Mouse (Mus musculus) lung, adult 18-20 months (tissue): ENCODE measurements around the gene Nudt9.

Experiments used
- DNase-seq, 2 experiments: peaks; one replicate each; pipeline ENCODE4 v3.0.0; 2022; ENCODE audit warnings: mixed read lengths in 2 of 2

Gene Nudt9

DNA sequence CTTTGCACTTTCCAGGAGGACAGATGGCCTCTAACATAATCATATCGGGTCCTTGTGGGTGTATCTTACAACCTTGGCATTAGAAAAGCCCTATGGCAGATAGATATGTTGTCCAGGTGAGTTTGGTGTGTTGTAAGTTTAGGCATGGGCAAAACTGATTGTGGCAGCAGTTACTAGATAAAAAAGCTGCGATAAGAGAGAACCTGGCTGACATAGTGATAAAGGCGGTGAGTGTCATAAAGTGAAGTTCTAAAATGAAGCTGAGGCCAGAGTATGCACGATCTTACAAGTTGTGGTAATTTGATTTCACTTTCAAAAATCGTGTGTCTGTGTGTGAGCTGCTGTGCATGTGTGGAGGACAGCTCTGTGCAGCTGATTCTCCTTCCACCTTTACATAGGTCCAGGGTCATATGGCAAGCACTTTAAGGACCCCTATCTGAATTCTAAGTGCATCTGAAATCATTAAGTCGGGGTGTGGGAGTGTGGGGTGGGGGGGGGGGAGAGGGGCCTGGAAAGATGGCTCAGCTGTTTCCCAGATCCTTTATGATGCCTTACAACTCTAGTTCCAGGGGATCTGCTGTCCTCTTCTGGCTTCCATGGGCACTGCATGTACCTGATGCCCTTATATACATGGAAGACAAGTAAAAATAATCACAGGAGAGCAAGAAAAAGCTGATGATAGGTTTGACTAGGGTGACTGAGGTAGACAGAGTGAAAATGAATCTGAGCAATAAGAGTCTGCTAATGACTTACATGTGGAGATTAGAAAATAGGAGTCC is 6.8 kb upstream of the Nudt9 start:
- peak; percentile 58 to 68 for DNase-seq

DNA sequence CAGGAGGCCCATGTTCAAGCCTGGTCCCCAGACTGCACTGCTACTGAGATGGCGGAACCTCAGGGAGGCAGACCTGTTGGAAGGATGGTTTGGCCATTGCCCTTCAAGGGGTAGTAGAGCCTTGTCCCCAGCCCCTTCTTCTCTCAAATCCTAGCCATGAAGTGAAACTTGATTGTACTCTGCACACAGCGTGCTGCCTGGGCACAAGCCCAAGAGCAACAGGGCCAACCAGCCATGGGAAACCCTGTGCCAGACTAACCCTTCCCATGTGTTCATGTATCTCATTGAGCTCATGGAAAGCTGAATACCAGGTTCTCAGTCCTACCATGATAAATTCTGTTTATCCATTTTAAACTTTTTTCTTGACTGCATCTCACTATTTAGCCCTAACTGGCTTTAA is 3.2 kb upstream of the Nudt9 start:
- no peak for DNase-seq

DNA sequence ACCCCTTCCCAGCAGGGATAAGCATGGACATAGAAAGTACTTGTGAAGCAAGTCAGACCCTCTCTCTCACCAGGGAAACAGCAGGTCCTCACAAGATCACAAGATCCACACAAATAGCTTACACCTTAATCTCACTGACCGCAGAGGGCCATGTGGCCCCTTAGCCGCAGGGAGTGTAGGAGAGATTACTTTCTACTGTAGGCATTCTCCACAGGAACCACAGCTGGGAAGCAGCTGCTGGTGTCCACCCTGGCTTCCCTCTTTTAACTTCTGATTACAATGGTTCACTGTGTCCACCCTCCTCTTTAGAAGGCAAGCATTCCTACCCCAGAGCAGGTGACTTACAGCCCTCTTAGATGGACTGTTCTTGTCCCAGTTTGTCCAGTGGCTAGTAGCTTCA is 2.4 kb upstream of the Nudt9 start:
- no peak for DNase-seq

DNA sequence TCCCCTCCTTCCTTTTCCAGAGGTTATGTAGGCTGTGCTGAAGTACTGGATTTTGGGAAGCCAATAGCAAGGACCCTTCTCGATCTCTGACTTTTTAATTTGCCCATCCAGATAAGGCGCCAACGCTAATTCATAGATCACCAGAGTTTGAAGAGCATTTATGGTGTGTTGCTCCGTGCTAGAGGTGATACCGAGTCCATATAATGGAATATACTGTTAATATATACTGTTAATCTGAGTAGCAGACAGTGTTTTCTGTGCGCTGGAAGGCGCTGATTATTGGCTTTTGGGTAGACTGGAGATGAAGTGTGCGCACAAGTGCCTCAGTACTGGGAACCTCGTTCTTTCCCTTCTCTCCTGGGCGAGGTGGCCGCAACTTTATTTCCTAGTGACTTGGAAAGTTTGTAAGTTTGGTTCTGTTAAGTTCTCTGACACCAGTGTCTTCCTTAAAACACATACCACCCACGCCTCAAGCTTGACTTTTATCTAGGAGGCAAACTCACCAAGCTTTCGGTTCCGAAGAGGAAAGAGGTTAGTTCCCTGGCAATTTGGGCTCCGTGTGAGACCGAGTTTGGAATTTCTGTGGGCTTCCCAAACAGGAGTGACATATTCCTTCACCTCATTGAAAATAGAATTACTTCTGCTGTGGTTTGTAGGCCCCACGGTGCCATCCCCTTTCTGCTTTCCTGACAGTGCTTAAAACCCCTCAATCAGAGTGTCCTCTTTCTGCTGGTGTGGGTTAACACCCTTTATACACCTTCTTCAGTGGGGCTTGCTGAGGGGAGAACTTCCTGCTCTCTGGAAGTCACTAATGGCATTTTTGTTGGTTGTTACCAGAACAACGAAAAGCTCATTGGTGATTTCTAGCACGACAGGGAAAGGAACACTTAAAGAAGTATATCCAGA is 1.3 kb downstream of the Nudt9 start:
- DNase-seq = peak in 1 of 2 experiments; percentile 30

DNA sequence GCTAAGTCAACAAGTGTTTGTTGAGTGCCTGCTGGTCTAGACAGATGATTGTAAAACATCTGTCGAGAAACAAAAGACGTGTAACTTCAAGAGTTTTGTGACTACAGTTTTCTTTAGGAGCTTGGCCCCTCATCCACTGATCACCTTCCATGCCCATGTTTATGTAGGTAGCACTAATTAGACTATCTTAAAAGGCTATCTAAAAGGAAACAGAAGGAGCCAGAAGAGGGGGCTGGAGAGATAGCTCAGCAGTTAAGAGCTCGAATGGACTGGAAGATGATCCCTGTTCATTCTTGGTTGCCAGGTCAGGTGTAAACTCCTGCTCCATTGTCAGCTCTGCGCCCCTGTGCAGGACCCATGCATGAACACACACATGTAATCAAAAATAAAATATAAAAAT is 2.0 kb downstream of the Nudt9 start:
- DNase-seq = no peak

DNA sequence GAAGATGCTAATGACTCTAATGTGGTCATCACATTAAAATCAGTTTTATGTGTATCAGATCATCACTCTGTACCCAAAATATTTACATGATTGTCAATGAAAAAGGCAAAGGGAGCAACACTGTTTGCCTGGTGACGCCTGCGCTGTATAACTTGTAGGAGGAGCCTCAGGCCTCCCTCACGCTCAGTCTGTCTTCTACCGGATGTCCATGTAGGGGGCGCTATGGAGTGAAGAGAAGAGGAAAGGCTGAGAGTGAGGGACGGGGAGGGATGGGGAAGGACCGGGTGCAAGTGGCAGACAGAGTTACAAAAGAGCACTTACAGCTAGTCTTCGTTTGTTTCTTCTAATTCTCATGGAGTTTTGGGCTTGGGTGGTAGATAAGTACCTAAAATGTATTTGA is 6.8 kb downstream of the Nudt9 start:
- peak; percentile 24 to 41 for DNase-seq

DNA sequence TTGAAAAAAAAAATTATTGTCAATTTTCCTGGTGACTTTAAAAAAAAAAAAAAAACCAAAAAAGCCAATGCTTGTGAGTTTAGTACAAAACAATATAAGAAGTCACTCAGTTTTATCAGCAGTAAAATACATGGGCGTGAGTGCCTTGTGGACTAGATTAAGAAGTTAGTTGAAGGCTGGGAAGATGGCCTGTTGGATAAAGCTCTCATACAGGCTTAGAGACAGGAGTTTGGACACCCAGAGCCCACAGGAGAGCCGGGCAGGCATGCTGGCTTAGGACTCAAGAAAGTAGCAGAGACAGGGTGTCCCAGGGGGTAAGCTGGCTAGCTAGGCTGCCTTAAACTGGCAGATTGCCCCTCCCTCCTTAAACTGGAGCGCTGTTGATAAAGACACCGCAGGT is 8.8 kb downstream of the Nudt9 start:
- no peak for DNase-seq

DNA sequence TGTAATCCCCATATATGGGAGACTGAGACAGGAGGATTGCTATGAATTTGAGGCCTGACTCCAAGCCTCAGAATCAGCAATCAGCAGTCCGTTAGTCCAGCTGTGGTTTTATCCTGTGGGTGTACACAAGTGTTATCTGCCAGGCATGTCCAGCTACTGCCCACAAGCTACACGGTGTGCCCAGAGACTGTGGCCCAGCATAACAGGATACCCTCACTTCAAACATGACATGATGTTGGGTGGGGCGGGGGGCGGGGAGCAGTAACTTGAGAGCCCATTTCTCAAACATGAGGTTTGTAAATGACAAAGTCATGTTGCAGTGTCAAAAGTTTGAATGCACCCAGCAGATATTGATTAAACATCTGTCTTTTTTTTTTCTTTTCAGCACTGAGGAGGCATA is 9.7 kb downstream of the Nudt9 start:
- no peak for DNase-seq

DNA sequence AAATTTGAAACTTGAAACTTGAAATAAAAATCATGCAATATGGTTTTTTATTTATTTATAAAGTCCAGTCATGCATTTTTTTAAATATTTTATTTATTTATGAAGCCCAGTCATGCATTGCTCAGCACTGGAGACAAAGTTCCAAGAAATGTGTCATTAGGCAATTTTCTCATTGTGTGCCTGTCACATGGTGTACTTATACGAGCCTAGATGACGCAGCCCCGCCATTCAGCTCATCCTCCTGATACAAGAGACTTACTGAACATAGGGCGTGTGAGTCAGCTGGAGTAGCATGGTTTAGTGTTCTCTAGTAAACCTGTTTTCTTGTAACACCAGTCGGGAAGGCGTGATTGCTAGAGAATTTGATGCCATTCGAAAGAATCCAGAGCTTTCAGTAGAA is 10.2 kb downstream of the Nudt9 start:
- no peak for DNase-seq

DNA sequence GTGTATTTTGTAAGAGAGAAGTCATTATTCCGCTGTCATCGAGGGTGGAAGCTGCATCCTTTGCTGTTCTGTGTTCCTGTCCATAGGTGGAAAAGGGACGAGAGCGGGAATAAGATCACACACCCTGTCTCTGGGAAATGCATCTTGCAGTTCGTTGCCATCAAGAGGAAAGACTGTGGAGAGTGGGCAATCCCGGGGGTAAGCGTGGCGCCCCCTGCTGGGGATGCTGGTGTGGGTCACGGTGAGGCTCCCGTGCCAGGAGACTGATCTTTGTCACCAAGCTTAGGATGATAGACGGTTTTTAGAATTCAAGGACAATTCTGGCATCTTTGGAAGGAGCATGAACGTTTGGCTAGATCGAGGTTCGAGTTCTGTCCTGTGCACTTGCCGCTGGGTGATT is 11.9 kb downstream of the Nudt9 start:
- DNase-seq = peak; percentile 42 to 45

DNA sequence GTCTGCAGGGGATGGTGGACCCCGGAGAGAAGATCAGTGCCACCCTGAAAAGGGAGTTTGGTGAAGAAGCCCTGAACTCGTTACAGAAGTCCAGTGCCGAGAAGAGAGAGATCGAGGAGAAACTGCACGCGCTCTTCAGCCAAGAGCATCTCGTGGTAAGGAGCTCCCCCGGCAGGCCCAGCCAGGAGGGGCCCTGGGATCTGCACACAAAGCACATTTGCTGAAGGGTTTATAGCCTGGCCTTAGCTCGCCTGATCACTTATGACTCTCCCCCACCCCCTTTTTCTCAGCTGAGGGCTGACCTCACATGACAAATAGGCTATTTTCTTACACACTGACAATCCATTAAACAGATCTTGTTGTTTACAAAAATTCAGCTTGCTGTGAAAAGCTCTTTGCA is 13.5 kb downstream of the Nudt9 start:
- no peak for DNase-seq

DNA sequence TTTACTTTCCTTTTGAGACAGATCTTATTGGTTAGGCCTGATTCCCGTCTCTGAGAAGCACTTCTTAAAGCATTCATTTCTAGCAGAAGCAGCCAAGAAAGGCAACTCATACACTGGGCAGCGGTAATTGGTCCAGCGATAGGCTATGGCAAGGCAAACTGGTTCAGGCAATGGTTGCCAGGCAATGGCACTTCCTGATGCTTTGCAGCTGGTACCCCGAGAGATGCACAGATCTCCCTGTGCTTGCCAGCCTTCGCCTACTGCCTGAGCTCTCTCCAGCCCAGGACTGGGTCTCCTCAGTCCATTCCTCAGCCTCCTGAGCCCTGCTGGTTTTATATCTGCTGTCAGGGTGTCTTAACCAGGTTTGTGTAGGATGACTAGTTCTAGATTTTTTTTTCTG is 14.3 kb downstream of the Nudt9 start:
- no peak for DNase-seq

DNA sequence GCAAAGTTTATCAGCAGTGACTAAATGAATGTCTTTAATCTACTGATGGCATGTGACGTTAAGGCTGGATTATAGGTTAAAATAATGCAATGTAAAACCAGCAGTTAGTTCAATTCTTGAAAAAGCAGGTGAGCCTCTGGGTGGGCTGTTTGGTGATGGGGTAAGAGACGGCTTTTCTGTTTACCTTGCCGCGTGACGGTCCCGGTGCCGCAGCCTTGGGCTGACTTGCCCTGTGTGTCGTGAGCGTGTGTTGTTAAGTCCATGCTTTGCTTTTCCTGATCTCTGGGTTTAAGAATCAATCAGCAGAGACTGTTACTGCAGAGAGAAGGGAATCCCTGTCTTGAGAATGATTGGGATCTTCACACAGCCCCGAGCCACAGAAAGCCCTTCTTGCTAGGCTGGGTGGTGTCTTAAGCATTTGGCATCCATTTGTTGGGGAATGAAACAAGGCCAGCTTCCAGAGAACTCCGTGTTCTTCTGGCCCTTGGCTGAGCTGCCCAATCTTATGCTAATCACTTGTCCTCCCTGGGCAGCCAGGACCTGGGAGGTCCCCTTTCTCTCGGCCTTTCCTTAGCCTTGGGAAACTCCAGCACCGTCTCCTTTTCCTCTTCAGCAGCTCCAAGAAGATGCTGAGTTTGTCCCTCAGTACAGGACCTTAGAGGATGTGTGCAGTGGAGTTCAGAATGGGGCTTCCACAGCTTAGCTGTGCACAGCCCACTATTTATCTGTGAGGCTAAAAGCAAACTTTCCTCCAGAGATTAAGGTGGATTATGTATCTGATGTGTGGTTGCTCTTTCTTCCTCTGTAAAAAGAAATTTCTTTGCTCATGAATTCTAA is 16.0 kb downstream of the Nudt9 start:
- DNase-seq = no peak

DNA sequence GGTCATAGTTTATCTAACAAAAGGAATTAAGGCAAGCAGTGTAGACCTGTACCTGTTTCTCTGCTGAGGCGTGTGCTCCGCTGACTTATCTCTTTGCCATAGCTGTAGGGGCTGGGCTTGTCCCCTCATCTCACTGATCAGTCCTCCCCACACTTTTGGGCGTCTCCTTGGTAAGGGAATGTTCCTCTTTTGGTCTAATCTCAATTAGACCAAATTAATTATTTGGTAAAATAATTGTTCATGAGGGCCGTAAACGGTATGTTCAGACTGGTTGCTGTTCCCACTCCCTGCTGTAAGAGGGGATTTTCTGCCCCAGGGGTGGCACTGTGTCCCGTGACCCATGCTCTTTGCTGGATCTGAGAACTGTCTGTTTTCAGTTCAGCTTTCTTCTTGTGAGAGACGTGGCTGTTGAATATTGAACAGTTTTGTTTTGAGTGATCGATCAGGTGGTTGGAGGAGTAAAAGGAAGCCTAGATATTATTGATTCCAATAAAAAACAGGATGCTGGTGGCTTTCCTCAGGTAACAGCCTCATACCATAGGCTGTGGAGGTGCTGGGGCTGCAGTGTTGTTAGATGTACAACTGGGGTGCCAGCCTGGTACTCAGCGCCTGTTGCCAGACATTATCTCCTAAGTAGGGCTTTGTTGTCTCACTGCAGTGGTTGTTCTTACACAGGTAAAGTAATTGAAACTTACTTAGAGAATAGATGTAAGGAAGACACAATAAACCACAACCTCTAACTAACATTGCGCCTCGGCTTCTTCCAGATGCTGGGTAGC is 16.9 kb downstream of the Nudt9 start:
- DNase-seq = no peak

DNA sequence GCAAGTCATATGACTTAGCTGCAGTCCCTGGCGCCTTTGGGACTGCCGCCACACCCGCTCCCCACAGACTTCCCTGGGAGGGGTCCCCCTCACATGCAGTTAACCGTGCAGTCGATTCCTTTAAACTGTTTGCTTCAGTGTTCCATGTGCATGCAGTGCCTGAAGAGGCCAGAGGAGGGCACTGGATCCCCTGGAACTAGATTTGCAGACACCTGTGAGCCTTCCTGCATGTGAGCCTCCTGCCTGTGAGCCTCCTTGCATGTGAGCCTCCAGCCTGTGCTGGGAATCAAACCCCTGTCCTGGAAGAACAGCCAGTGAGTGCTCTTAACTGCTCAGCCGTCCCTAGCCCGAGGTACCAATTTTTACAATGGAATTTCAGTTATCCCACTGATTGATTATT is 22.6 kb downstream of the Nudt9 start:
- no peak for DNase-seq

DNA sequence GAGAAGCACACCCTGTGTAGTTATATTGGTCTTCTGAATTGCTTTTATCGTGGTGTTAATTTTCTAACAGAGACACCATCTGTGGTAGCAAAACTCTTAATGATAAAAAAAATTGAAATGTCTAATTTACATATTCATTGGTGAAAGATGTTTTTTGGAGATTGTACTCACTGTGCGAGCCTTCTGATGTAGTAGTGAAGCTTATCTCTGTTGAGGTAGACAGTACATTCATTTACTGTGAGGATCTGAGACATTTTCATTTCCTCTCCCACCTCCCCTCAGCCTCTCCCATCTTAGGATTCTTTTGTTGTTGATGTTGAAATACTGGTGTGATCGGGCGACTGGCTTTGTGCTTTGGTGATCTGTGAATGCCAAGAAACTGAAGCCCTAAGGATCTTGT is 24.9 kb downstream of the Nudt9 start:
- DNase-seq = no peak

DNA sequence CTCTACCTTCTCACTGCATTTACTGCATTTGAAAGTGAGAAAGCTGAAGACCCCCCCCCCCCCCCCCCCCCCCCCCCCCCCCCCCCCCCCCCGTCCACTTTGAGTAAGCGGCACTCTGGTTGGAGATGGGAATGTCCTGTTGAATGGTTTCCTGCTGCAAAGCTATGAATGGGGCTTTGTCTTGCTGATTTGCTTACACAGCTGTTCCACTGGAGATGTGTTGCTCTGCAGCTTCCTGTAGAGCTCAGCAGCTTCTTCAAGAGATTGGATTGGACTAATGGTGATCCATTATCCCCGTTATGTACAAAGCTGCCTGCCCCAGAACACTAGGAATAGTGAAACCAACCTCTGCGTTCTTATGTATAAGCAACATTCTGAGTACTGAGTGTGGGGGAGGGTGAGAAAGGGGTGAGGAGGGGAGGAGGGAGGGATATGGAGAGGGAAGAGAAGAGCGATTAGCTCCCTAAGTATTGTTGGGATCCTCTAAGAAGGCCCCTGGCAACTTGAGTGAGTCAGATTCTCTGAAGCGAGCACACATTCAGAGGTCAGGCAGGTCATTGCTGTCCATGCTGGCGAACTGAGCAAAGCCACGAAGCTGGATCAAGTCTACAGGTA is 26.3 kb downstream of the Nudt9 start:
- no peak for DNase-seq

DNA sequence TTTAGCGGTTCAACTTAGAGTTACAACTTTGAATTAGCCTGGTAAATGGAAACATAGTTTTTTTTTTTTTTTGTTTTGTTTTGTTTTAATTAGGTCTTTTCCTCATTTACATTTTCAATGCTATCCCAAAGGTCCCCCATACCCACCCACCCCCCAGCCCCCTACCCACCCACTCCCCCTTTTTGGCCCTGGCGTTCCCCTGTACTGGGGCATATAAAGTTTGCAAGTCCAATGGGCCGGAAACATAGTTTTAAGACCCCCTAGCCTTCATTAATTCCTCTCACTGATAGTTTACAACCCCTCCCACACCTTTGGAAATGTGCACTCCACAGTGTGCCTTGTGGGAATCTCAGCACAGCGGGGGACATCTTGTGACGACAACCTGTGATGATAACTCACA is 27.5 kb downstream of the Nudt9 start:
- DNase-seq = no peak

DNA sequence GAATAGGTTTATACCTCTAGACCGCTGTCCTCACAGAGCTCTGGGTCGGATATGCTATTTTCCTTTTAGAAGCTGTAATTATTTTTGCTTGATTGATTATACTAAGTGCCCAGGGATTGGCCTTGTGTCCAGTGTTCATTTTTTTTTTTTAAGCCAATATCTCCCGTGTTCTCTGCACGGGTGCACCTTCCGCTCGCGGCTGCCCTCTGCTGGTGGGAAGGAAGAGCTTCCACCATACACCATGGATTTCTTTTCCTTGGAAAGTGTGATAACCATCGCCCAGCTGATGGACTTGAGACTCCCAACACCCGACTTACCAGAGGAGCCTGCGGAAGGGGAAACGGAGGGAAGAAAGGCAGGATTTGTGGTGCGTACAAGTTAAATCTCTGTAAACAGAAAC is 28.3 kb downstream of the Nudt9 start:
- DNase-seq = peak; percentile 53 to 64

DNA sequence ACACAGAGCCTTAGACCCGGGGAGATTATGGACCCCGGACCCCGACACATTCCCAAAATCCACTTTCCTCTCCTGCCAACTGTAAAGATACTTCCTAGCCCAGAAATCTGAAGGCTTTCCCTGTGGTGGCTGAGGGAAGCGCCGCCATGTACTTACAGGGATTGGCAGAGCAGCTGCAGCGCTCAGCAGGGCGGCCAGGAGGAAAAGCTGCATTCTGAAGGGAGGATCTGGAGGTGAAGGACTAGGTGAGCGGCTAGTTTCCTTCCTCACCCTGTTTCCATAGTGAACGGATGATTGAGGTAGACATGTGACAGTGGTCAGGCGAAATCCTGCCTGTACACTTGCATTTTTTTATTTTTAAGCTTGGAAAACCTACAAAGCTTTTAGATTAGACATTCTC is 30.3 kb downstream of the Nudt9 start:
- DNase-seq = no peak

DNA sequence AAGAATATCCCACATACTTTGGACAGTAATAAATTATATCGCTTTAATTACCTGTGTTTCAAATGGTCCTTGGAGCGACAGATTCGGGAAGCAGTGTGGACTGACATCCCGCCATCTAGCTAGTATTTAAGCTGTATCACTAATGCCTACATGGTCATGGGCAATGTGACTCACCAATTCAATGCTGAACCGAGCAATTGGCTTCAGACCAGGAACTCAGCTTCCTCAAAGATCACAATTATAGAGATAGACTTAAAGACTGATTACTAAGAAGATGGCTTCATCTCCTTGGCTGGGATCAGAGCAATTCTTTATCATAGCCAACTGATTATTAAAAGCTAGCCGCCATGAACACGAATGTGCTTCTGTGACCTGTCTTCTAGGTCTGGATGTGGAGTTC is 31.4 kb downstream of the Nudt9 start, which contains the start of gene Gm17660:
Gene Gm17660, minus strand, starts transcription at position 101 of the 400 bp plus-strand sequence.
- no peak for DNase-seq

DNA sequence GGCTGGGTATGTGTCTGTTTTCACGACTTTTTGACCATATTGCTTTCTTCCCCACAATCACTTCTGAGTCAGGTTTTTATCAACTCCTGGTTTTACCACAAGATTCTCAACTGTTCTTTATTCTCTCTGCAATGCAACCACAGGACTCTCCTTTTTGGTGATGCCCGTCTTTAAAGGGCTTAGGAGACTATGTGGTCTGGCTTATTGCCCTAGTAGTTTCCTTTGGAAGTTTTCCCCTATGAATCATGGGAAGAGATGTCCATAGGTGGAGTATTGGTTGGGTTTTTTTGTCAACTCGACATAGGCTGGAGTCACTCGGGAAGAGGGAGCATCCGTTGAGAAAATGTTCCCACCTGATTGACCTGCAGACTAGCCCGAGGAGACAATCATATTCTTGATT is 34.6 kb downstream of the Nudt9 start:
- DNase-seq = no peak
